Mouse (Mus musculus) ES-Bruce4 (cell line): ENCODE measurements around the gene Pigv.

Source experiments
- CTCF ChIP-seq: IDR thresholded peaks from one replicate; pipeline ENCODE4 v1.8.1; 2011; ENCODE audit warnings: low read depth, low read length
- EP300 ChIP-seq: IDR thresholded peaks from 2 replicates; pipeline ENCODE4 v1.6.1; 2011; ENCODE audit warnings: low read depth, low read length; ENCODE audit not compliant: insufficient read depth

- no peak for TF ChIP-seq EP300
- no peak for TF ChIP-seq CTCF
These were observed 60.6 kb downstream of the Pigv start for GRCm38 (mm10) chr4:133611815-133612214.
